Mouse (Mus musculus) kidney, postnatal 25 days (tissue): ENCODE results near the gene Tfap2a.

Experiments used
- DNase-seq, 2 experiments: peaks; one replicate each; pipeline ENCODE4 v3.0.0; 2021; ENCODE audit warnings: mixed read lengths in 2 of 2

Tfap2a gene

DNA sequence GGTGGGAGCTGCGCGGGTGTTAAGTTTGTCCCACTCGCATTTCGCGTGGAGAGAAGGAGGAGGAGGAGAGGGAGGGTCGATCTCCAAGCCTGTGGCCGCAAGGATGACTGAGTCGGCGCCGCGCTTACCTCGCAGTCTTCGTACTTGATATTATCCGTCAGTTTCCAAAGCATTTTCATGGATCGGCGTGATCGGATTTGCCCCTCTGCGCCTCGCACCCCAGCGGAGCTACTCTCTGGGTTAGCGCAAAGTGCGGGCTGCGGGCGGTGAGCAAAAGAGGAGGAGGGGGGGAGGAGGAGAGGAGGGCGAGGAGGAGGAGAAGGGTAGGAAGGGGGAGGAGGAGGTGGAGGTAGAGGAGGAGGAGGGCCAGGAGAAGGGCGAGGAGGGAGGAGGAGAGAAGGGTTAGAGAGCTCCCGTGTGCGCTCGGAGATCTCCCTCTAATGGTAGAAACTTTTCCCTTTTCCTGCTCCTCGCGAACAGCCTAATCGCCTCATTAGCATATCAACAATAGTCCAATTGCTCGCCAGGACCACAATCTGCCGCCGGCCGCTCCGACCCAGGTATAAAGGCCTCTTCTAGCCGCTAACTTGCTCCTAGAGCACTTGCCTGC, 4.5 kb downstream of the Tfap2a start:
- DNase-seq, result peak in 1 of 2 experiments; percentile 63

DNA sequence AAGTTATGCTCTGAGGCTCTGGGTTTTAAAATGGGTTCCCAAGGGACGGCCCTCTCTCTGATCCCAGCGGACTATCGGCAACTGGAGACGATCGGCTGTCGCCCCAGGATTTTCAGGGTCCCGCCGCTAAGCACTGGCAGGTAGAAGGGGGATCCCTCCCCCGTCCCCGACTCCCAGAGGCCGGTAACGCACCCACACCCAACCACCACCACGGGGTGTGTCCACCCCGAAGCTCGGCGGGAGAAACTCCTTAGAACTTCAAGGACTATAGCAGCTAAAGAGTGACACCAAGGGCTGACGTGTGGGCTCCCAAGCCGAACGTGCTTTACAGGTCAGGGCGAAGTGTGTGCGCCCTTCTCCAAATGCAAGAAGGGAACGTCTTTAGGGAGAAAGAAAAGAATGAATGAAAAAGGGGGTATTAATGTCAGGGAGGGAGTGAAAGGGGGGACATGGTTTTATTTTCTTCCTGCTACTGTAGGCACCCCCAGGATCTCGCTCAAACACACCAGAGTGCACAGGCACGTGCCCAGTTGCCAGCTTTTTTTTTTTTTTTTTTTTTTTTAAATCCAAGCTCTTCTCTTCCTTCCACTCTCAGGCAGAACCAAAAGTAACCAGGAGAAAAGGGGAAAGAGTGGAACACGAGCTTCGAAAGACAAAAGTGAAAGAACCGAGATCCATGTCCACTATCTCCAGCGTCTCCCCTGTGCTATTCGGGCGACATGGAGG, 5.2 kb downstream of the Tfap2a start:
- DNase-seq, result peak in 1 of 2 experiments; percentile 44

DNA sequence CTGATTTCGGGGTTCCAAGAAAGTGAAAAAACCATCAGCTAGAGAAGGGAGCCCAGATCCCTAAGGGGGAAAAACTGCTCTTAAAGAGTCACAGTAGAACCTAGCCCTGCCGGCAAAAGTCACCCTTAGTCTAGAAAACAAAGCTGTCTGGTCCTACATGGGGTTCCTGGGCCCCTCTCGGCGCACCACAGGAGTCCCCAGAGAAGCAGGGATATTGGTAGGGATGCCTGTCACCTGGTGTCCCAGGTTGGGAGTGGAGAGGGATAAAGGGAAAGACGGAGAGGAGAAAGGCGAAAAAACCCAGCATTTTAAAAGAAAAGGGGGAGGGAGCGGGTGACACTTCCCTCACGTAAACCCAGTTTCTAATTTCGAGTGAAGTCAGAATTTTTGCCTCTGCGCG, 6.1 kb downstream of the Tfap2a start:
- DNase-seq, result peak in 1 of 2 experiments; percentile 17

DNA sequence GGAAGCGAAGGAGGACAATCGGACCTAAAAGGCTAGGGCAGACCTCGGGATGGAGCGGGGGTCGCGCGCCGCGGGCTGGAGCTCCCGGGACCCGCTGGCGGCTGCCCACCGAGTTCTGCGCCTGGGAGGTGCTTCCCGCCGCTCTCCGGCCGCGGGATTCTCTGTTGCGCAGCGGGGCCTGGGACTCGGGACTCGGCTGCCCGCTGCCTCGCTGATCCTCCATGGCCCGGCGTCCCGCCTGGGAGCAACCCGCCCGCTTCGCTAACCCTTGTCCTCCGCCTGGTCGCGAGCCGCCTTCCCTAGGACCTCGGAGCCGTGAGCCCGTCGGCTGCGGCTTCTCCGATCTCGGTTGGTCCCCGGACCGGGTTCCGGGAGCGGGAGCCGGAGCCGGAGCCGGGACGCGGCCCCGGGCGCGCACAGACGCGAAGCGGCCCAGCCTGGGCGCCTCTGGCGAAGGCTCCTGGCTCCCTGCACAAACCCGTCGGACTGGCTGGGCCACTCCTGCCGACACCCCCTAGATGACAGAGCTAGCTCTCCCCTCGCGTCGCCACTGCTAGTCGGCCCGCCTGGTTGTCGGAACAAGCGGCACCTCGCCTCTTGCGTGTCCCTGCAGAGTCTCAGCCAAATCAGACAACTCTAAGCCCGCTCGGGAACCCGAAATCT, 6.9 kb downstream of the Tfap2a start:
- DNase-seq, result peak; percentile 32 to 64

DNA sequence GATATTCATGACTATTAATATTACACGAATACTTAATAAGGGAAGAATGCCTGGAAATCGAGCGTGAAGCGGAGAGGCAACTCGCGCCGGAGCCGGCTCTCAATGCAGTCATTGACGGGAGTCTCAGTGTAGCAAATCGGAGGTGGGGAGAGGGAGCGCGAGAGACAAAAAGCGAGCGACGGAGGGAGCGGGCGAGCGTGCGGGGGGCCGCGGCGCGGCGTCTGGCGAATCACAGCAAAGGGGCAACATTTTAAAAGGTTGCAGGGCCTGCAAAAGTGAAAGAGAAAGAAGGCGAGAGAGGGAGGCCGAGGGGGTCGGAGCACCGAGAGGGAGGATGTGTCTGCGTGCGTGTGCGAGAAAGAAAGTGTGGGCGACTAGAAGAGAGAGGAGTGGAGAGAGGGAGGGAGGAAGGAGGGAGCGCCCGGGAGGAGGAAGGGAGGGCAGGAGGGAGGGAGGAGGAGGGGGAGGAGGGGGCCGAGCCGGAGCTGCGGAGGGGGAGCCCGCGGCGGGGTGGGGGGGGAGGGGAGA, 7.5 kb downstream of the Tfap2a start:
- peak; percentile 41 to 66 for DNase-seq

DNA sequence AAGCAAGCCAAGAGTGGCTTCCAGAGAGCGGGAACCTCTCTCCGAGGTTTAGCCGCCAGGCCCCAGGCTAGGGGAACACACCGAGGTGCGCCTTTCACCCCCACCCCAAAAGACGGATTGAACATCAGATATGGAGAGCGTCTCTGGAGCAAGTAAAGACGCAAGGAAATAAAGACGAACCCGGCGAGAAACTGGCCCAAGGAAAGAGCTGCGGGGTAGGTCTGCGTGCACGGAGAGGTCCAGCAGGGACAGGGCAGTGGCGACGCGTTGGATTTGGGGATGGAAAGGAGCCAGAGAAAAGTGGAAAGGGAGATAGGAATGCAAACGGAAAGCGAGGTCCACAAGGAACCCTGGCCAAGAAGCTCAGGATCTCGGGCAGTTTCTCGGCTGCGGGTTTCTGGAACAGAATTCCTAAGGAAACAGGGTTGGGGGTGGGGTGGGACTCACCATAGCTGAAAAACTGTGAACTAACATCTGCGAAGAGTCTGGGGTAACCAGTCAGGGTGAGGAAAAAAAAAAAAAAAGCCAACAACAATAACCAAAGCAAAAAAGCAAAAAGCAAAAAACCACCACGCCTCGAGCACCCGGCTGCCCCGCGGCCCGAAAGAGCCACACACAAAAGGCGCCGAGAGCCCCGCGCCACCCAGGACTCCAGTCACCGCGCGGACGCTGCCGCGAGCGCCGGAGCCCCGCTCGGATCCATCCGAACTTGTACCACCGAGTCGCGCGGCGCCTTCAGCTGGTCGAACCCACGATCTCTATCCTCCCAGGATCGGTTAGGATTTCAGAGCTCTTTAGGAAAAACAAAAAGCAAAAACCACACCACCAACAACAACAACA, 8.4 kb downstream of the Tfap2a start:
- DNase-seq, result no peak

DNA sequence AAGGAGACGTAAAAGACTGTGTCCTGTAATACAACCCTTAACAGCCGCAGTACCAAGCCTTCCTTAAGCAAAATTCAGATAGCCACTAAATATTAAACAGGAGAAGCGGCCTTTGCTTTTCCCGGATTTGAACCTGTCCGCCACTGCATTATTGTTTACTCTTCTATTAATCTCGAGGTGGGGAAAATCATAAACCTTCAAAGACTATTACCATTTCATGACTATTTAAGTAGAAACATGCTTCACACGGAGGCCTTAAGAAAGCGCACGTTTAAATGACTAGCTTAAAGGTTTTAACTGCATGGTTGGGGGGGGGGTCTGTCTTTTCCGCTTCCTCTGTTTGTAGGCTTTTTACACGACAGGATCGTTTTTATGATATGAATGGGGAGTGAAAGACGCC, 9.1 kb downstream of the Tfap2a start:
- DNase-seq, result no peak

DNA sequence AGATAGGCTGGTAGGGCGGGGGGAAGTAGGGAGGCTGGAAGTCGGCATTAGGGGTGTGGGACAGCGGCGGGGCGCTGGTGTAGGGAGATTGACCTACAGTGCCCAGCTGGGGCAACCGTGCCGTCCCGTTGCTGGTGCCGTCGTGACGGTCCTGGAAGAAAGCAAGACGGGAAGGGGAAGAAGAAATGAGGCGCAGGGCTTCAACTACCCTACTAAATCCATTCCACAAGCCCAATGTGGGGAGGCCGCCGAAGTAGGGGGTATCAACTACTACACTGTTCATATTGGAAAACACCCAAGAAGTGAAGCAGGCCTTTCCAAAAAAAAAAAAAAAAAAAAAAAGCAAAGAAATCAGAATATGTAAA, 9.6 kb downstream of the Tfap2a start:
- no peak for DNase-seq

DNA sequence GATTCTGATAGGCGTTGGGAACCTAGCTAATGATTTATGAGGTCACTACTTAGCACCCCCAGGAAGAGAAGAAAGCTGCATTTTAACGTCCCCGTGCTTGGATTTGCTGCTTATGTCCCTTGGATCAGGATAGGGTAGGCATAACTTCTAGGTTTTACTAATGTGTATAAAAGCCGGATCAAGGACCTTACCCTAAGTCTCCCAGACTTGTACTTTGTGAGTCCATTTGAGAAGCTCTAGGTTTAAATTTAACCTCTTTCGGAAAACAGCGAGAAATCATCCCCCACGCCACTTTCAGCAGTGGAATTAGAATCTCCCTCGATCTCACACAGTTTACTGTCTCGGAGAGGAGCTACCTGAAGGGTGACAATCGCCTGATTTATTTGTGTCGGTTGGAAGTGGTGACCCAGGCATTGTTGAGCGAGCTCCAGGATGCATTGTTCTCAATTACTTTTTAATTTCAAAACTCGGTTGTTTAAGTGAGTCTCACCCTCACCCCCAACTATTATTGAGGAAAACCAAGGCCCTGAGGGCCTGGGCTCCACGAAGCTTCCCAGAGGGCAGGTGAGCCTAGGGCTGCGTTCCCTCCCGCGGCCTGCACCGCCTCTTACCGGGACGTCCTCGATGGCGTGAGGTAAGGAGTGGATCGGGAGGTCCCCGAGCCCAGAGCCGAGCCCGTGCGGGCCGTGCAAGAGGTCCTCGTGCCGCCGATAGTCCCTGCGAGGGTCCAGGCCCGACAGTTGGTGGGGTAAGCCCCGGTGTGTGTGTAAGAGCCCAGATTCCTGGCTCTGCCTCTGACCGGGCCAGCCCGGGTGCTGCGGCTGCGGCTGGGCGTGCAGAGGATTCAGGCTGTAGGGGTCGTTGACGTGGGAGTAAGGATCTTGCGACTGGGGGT, 10.2 kb downstream of the Tfap2a start:
- no peak for DNase-seq

DNA sequence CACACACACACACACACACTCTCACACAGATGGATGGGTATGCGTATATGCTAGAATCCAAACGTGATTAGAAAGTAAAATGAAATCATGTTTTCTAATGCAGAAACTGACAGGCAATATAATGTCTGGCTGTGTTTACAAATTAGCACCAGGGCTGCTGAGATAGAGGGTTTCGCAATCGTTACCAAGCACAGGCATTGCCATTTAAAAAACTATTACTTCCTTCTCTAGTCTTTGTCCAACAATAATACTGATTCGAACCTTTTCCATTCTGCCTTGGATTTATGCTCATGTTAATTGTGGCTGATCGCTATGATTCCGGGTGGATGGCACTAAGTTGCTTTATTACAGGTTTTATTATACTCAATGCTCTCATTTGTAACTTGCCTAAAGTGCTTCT, 12.3 kb downstream of the Tfap2a start:
- DNase-seq, result no peak

DNA sequence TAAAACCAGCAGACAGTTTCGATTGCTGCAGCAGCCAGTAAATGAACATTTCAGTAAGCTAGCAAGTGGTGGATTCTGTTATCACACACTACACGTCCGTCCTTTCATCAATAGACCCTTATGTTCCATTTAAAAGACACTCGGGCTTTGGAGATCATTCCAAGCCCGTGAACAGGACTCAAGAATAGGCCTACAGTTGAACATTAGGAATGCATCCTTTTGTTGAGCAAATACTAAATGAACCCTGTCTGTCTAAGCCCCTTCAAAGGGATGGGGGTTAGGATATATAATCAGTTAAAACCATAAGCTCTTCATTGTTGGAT, 14.6 kb downstream of the Tfap2a start:
- no peak for DNase-seq

DNA sequence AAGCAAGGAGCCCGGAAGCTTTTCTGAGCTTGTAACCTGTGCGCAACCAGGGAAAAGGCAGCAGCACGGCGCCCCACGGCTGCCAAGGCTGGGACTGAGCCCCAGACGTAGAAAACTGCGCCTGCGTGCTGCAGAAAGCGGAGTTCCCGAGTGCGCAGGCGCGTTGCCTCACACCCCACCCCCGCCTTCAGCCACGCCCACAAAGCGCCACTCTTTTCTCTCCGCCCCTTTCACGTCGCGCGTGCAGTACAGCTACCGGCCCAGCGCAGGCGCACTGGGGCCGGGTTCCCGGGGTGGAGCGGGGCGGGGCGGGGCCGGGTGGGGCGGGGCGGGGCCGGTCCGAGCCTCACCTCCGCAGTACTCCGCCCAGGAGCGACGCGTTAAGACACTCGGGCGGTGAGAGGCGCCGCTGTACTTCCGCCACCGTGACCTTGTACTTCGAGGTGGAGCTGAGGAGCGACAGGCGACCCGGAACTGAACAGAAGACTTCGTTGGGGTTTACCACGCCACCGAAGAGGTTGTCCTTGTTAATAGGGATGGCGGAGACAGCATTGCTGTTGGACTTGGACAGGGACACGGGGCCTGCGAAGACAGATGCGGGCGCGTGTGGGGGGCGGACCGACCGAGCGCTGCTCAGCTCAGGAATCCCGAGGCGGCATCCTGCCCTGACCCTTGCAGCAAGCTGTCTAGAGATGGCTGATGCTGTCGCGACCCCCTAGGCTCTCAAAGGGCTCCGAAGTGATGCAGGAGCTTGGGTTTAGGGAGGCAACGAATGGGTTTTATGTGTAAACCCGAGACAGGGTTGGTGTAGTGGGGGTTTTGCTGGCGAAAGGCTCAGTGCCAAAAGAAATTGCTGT, 15.2 kb downstream of the Tfap2a start:
- peak; percentile 90 to 94 for DNase-seq

DNA sequence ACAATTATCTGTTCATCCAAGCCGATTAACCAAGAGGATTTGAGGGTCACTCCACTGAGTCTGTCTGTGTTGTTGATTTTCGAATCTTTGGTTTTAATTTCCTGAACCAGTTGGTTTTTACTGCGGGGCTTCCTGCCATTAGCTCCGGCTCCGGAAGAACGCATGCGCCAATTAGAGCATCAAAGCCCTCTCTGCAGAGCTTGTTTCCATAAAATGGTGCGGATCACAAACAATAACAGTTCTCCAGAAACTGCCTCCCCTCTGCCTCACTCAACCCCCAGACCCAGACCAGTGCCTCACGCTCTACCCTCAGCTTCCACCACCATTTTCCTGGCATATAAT, 18.5 kb downstream of the Tfap2a start:
- DNase-seq, result no peak

DNA sequence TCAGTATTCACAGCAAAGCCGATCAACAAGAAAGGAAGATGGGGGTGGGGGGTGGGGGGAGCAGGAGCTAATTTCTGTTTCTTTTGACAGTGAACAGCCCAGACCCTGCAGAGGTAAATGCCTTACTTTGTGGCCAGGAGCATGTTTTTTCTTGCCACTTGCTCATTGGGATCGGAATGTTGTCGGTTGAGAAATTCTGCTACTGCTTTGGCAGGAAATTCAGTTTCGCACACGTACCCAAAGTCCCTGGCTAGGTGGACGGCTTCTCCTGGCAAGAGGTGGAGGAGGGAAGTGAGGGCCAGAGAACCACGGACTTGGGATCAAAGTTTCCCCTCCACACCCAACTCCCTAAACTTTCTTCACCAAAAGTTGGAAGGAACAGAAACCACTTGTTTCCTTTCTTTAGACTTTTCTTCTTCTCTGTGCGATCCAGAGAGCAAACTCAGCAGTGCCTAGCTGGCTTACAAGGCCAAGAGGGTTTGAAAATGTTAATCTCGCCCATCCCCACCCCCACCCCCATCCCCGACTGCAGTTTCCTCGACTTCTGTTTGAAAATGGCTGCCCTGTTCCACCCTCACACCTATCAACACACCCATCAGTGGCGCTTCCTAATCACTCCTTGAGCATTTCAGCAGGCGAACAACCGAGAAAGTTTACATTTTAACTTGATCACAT, 19.0 kb downstream of the Tfap2a start:
- no peak for DNase-seq

DNA sequence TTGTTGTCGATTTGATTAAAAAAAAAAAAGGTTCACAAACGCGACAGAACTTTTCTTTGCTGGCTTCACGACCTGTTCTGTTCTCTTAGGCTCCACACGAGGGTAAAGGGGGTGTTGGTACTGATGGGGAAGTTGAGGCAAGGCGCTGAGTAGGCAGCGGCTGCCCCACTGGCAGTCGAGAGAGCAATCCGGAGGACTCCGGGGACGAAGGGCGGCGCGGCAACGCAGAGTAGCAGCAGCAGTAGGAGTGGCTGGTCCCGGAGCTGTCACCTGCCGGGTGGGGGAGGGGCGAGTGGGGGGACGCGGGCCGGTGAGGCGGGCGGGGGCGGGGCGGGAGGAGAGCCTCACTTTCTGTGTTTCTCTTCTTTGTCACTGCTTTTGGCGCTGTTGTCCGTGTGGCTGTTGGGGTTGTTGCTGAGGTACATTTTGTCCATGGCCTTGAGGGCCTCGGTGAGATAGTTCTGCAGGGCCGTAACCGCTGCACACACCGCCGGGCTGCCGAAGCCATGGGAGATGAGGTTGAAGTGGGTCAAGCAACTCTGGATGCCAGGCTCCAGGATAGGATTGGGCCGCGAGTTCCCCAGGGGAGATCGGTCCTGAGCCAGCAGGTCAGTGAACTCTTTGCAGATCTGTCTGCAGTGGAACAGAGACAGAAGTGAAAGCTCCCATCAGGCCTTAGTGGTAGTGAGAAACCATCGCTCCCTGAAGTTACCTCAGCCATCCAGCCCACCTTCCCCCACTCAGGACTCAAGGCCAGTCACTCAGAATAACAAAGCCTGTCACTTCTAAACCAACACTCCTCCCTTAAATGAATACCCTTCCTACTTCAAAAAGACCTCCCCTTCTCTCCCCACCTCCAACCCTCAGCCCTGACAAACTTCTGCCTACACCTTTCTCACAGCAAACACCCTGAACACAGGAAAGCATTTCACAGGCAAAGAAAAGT, 21.1 kb downstream of the Tfap2a start:
- no peak for DNase-seq

DNA sequence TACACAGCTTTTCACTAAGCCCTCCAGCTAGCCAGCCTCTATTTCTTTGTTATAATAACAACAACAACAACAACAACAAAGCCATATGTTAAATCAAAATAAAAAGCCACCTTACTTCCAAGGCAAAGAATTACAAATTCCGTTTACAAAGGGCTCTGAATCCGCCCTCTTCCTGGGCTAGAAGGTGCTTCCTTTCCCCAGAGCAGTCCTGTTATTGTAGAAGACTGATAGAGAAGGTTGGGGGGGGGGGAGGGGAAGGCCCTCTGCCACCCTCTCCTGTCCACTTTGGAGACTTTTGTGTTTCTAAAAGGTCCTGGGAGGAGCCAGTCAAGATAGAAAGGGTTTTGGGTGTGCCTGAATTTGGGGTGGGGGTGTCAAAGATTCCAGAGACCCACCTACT, 23.6 kb downstream of the Tfap2a start:
- DNase-seq, result no peak

DNA sequence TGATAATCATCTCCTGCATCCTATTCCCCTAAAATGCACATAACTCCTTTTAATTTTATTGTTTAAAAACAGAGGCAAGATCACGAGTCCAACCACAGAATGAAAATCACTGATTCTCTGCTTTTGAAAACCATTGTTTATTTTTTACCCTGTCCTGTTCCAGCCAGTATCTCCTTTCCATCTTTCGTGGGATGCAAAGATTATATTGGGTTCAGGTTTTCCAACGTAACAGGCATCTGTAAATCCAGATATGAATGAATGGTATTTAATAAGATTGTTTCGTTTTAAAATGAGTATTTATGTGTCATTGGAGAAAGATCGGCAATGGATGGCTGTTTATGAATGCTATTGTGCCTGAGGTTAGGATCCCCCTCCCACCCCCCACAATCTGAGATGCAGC, 24.5 kb downstream of the Tfap2a start:
- no peak for DNase-seq

DNA sequence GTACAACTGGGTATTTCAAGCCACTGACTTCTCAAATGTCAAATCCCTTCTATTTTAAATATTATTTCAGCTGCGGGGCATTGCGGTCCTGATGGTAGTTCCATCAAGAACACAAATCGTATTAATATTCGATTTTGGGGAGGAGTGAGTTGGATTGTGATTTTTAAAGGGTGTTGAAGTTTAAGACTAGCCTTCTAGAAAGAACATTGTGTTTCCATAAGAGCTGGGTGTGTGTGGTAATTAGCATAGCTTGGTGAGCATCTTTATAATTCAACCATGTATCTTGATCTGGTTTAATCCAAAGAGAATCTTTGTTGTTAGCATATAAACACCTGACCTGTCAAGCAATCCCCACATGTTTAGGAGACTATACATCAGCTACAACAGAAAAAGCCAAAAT, 24.9 kb downstream of the Tfap2a start:
- no peak for DNase-seq

DNA sequence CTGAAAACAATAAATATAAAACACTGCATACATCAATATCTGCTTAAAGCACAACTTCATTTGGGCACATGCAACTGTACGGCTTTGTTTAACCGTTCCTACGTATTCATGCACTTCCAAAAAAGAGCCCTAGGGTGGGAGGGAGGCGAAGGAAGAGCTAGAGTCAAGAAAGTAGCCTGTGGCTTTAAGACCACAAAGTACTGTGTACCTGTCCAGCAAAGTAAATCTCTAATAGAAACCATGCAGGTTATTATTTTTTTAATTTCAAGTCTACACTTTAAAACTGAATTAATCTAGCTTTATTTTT, 25.7 kb downstream of the Tfap2a start:
- no peak for DNase-seq
